Mouse (Mus musculus): ENCODE data around the gene Mef2a. TPM values are rescaled to one million over a fixed set of nuclear protein-coding genes. Genes with fewer than 3 reads are reported as not detected.

Gene Mef2a
- polyA plus RNA-seq, 1 experiment, result 60.6 TPM

DNA sequence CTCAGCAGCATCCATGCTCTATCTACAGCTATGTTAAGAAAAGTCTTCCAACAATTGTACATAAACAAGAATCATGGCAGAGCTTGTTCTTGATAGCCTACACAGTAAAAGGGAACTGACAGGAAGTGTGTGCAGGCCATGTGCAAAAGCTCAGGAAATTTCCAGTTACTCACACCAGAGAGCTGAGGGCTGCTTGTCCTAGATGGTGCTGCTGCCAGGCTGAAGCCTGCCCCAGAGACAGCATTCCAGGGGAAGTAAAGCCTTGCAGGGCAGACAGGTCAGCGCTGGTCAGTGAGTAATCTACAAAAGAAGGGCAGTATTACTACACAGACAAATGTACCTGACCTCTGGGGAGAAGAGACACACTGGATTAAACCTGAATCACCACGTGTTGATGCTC is 136.3 kb downstream of the Mef2a start:
- Histone ChIP-seq H3K4me1 (ENCODE audit: control insufficient read depth, insufficient read depth, low read length) (peaks cover 3% of the 10 kb centered on the region; the same call in 1 of the 2 replicates), H3K27ac (ENCODE audit: insufficient read depth, low read length) (peak overlapping the region; percentile 24; the same call in 1 of the 2 replicates), H3K4me3 (ENCODE audit: insufficient read depth, low read length) (no peak overlapping the region)
- TF ChIP-seq POLR2A (IDR thresholded peaks at IDR 0.05; ENCODE audit: extremely low read depth, insufficient read depth, low read length) (no peak), CTCF (IDR thresholded peaks at IDR 0.05; ENCODE audit: extremely low read depth, insufficient read depth, low read length) (no peak)

DNA sequence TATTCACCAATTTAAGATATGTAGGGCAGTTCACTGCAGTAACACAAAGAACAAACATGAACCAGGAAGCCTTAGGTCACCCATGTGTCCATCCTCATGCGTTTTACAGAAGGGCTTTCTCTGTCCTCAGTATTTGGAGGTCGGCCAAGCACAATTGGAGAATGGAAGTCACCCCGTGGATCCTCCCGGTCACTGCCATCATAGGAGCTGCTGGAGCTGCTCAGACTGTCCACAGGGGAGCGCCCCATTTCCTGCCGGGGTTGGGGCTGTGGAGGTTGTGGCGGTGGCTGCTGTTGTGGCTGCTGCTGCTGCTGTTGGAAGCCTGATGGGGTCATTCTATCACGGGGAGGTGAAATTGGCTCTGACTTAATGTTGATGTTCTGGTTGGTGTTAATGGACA is 137.9 kb downstream of the Mef2a start:
- Histone ChIP-seq H3K27ac (ENCODE audit: insufficient read depth, low read length) (no peak overlapping the region), H3K4me3 (ENCODE audit: insufficient read depth, low read length) (no peak overlapping the region), H3K4me1 (ENCODE audit: control insufficient read depth, insufficient read depth, low read length) (peaks cover 5% of the 10 kb centered on the region; the same call in 1 of the 2 replicates)
- TF ChIP-seq CTCF (IDR thresholded peaks at IDR 0.05; ENCODE audit: extremely low read depth, insufficient read depth, low read length) (no peak), POLR2A (IDR thresholded peaks at IDR 0.05; ENCODE audit: extremely low read depth, insufficient read depth, low read length) (no peak)

DNA sequence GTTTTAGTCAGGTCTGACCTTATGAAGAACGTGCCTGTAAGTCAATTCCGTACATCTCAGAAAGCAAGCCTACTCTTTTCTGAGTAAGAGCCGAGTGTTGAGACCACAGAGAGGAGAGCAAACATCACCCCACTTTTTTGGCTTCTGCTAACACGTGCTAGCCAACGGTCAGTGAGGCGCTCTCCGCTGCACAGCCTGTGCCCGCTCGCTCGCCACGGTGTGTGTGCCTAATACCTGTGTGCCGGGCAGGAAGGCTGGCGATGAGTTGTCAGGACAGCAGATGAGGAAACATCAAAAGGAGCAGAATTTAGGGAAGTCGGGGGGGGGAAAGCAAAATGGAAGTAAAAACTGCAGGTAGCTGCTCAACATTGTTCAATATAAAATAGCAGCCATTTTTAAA is 140.2 kb downstream of the Mef2a start:
- TF ChIP-seq CTCF (IDR thresholded peaks at IDR 0.05; ENCODE audit: extremely low read depth, insufficient read depth, low read length), result no peak
- TF ChIP-seq POLR2A (IDR thresholded peaks at IDR 0.05; ENCODE audit: extremely low read depth, insufficient read depth, low read length), result no peak
- no peak overlapping the region for H3K27ac ChIP-seq (ENCODE audit: insufficient read depth, low read length)

DNA sequence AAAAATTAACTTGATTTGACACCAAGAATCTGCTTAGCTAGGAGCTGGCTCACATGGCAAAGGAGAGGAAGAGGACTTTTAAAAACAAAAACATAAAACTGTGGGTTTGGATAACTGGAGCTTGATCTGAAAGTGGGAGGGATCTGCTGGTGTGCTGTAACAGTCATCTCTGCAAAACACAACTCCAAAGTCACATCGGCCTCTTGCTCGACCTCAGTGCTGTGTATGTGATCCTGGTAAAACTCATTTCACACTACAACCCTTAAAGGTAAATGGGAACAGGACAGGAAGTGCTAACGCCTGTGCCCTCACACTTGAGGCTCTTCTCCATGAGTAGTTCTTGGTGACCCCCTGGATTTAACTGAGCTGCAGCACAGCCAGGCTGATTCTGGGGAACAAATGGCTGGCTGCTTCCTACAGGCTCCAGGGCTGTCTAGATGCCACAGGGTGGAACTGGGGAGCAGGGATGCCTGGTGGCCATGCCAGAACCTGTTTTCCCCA is 142.0 kb downstream of the Mef2a start:
- H3K4me3 ChIP-seq (ENCODE audit: insufficient read depth, low read length), result no peak overlapping the region
- peaks cover 2% of the 10 kb centered on the region; the same call in 1 of the 2 replicates for H3K4me1 ChIP-seq (ENCODE audit: control insufficient read depth, insufficient read depth, low read length)
- H3K27ac ChIP-seq (ENCODE audit: insufficient read depth, low read length), result no peak overlapping the region
- no peak for TF ChIP-seq CTCF (IDR thresholded peaks at IDR 0.05; ENCODE audit: extremely low read depth, insufficient read depth, low read length)
- TF ChIP-seq POLR2A (IDR thresholded peaks at IDR 0.05; ENCODE audit: extremely low read depth, insufficient read depth, low read length), result no peak

More for the DNA sequence above, 140.2 kb downstream of the Mef2a start:
- Histone ChIP-seq H3K4me1 (ENCODE audit: control insufficient read depth, insufficient read depth, low read length) (peaks cover 2% of the 10 kb centered on the region; the same call in 1 of the 2 replicates), H3K4me3 (ENCODE audit: insufficient read depth, low read length) (no peak overlapping the region)

DNA sequence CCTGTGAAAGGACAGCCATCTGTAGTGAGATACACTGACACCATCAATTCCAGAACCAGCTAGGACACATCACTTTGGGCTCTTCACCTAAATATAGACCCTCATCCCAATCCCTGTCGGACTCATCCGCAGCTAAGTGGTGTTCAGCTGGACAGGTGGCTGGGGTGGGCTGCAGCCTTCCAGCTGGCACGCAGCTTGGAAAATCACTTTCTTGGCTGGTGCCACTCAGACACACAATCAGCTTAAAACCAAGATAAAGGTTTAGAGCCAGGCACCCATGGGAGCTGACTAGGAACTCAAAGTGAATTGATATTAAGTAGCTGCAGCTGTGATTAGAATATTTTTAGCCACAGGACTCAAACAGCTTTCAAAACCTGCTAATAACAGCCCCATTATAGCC is 142.4 kb downstream of the Mef2a start:
- Histone ChIP-seq H3K4me3 (ENCODE audit: insufficient read depth, low read length) (no peak overlapping the region), H3K27ac (ENCODE audit: insufficient read depth, low read length) (no peak overlapping the region)
- no peak for TF ChIP-seq POLR2A (IDR thresholded peaks at IDR 0.05; ENCODE audit: extremely low read depth, insufficient read depth, low read length)

DNA sequence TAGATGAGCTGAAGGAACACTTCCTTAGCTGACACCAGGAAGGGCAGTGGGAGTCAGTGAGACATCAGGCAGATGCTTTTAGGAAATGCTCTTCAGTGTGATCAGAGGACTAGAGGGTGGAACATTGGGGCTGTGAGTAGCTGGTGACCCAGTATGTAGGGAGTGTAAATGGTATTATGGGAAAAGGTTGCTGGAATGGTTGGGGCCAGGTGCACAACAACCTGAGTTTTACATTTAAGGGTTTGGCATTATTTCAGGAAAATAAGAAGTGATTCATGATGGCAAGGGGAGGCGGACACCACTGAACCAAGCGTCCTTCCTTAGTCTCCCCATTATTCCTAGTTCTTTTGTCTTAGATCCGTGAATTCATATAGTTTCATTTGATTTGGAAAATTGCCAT is 143.0 kb downstream of the Mef2a start:
- Histone ChIP-seq H3K4me1 (ENCODE audit: control insufficient read depth, insufficient read depth, low read length) (peaks cover 2% of the 10 kb centered on the region; the same call in 1 of the 2 replicates), H3K27ac (ENCODE audit: insufficient read depth, low read length) (no peak overlapping the region), H3K4me3 (ENCODE audit: insufficient read depth, low read length) (no peak overlapping the region)
- TF ChIP-seq CTCF (IDR thresholded peaks at IDR 0.05; ENCODE audit: extremely low read depth, insufficient read depth, low read length) (no peak), POLR2A (IDR thresholded peaks at IDR 0.05; ENCODE audit: extremely low read depth, insufficient read depth, low read length) (no peak)

More for the DNA sequence above, 142.4 kb downstream of the Mef2a start:
- peaks cover 2% of the 10 kb centered on the region; the same call in 1 of the 2 replicates for H3K4me1 ChIP-seq (ENCODE audit: control insufficient read depth, insufficient read depth, low read length)

DNA sequence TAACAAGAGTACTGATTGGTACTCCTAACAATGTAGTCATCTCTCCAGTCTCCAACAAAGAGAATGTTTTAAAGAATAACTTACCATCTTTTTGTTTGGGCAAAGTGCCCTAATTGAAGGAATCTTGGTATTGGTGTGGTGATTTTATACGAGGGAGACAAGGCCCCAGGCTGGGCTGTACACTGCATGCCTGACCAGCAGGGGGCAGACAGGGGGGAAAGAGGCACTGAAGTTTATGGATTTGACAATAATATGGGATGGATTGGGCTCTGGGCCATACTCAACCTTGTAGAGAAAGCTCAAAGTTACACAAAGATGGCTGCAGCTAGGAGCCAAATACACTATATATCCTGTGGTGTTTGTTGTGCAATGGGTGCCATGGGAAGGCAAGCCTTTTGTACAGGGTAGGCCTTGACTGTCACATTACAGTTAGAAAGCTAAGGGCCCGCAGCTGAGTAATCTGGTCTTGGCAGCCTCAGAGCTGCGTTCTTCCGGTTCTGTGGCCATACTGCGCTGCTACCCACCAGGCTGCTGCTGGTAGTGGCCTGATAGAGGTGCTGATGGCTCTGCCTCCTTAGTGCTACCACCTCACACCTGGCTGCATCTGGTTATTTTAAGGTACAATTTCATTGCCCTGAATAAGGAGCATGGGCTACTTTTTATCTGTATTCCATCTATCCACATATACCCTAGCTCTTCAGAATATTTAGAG is 143.6 kb downstream of the Mef2a start:
- Histone ChIP-seq H3K4me1 (ENCODE audit: control insufficient read depth, insufficient read depth, low read length) (peaks cover 2% of the 10 kb centered on the region; the same call in 1 of the 2 replicates), H3K4me3 (ENCODE audit: insufficient read depth, low read length) (no peak overlapping the region), H3K27ac (ENCODE audit: insufficient read depth, low read length) (no peak overlapping the region)
- TF ChIP-seq POLR2A (IDR thresholded peaks at IDR 0.05; ENCODE audit: extremely low read depth, insufficient read depth, low read length) (no peak), CTCF (IDR thresholded peaks at IDR 0.05; ENCODE audit: extremely low read depth, insufficient read depth, low read length) (peak; percentile 58)

DNA sequence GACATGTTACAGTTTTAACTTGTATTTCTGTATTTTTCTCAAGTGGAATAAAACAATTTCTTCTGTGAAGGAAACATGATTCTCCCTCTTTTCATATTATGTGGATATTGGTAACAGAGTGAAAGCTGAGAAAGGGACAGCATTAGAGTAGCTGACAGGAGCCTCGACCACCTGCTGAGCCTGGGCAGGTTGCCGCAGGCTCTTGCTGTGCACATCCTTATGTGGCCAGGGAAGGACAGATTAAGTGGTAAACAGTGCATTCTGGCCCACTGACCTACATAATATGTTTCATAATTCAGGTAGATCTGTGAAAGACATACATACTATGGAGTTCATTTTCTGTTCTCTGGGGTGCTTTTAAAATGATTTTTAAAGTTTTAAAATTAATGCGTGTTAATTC is 144.3 kb downstream of the Mef2a start:
- TF ChIP-seq POLR2A (IDR thresholded peaks at IDR 0.05; ENCODE audit: extremely low read depth, insufficient read depth, low read length), result no peak
- TF ChIP-seq CTCF (IDR thresholded peaks at IDR 0.05; ENCODE audit: extremely low read depth, insufficient read depth, low read length), result no peak
- H3K27ac ChIP-seq (ENCODE audit: insufficient read depth, low read length), result no peak overlapping the region
- no peak overlapping the region for H3K4me3 ChIP-seq (ENCODE audit: insufficient read depth, low read length)
- peaks cover 4% of the 10 kb centered on the region for H3K4me1 ChIP-seq (ENCODE audit: control insufficient read depth, insufficient read depth, low read length)

DNA sequence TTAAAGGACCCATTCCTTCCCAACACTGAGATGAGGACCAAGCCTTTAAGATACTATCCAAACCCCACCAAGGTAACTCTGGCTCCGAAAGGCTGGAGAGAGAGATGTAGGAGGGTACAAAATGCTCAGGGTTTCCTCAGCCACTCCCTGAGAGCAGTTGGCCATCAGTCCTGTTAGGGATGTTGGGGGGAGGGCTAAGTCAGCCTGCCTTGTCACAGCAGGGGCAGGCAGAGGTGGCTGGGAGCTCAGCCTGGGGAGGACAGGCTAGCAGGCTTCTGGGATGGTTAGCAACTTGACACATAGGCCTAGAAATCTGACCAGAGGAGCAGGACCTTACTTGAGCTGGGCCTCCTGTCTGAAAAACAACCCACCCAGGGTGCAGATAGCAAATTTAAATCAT is 145.1 kb downstream of the Mef2a start:
- Histone ChIP-seq H3K4me1 (ENCODE audit: control insufficient read depth, insufficient read depth, low read length) (peaks cover 6% of the 10 kb centered on the region), H3K27ac (ENCODE audit: insufficient read depth, low read length) (no peak overlapping the region), H3K4me3 (ENCODE audit: insufficient read depth, low read length) (no peak overlapping the region)
- no peak for TF ChIP-seq CTCF (IDR thresholded peaks at IDR 0.05; ENCODE audit: extremely low read depth, insufficient read depth, low read length)
- TF ChIP-seq POLR2A (IDR thresholded peaks at IDR 0.05; ENCODE audit: extremely low read depth, insufficient read depth, low read length), result no peak

Data from cortical plate, adult 2 months (tissue).